Mouse (Mus musculus): ENCODE measurements around the gene Rdh16f1.
"Not testable (repeated sequence)": the region's sequence is repeated elsewhere in the genome, so short reads cannot be mapped to it uniquely, and the experiment has no call there.

Rdh16f1 gene

GRCm38 (mm10) chr10:127748847-127749612 is 10.6 kb upstream of the Rdh16f1 start:
- no peak for DNase-seq (ENCODE audit: low spot score in 2 of 2)

GRCm38 (mm10) chr10:127750136-127750777 is 9.3 kb upstream of the Rdh16f1 start:
- DNase-seq (ENCODE audit: low spot score in 2 of 2): no peak

- no peak for DNase-seq (ENCODE audit: low spot score in 2 of 2)
Measured at GRCm38 (mm10) chr10:127751548-127751947, 8.0 kb upstream of the Rdh16f1 start, which contains the start of gene Gpr182. Gene Gpr182 (minus strand): TSS chr10:127751732.

- DNase-seq (ENCODE audit: low spot score in 2 of 2): no peak
Measured at GRCm38 (mm10) chr10:127754566-127755166, 4.9 kb upstream of the Rdh16f1 start.

- no peak for DNase-seq (ENCODE audit: low spot score in 2 of 2)
Measured at GRCm38 (mm10) chr10:127755246-127755645, 4.3 kb upstream of the Rdh16f1 start.

- no peak for DNase-seq (ENCODE audit: low spot score in 2 of 2)
Measured at GRCm38 (mm10) chr10:127755770-127756468, 3.7 kb upstream of the Rdh16f1 start.

GRCm38 (mm10) chr10:127762926-127763325 is 3.3 kb downstream of the Rdh16f1 start:
- DNase-seq (ENCODE audit: low spot score in 2 of 2): not testable (repeated sequence)

GRCm38 (mm10) chr10:127763914-127764680 is 4.5 kb downstream of the Rdh16f1 start:
- no peak for DNase-seq (ENCODE audit: low spot score in 2 of 2)

GRCm38 (mm10) chr10:127766564-127766963 is 7.0 kb downstream of the Rdh16f1 start:
- DNase-seq (ENCODE audit: low spot score in 2 of 2): no peak

- DNase-seq (ENCODE audit: low spot score in 2 of 2): no peak
Measured at GRCm38 (mm10) chr10:127776011-127776410, 16.4 kb downstream of the Rdh16f1 start, which contains the start of gene Rdh9. Gene Rdh9 (plus strand): TSS chr10:127776386.

- not testable (repeated sequence) for DNase-seq (ENCODE audit: low spot score in 2 of 2)
Measured at GRCm38 (mm10) chr10:127782321-127782720, 22.7 kb downstream of the Rdh16f1 start.

GRCm38 (mm10) chr10:127785411-127785810 is 25.8 kb downstream of the Rdh16f1 start:
- DNase-seq (ENCODE audit: low spot score in 2 of 2): not testable (repeated sequence)

GRCm38 (mm10) chr10:127799295-127799694 is 39.7 kb downstream of the Rdh16f1 start:
- DNase-seq (ENCODE audit: low spot score in 2 of 2): no peak

GRCm38 (mm10) chr10:127800891-127801290 is 41.3 kb downstream of the Rdh16f1 start, which contains the start of gene Rdh16:
Gene Rdh16 (plus strand): TSS chr10:127801152.
- no peak for DNase-seq (ENCODE audit: low spot score in 2 of 2)

- no peak for DNase-seq (ENCODE audit: low spot score in 2 of 2)
Measured at GRCm38 (mm10) chr10:127801612-127802011, 42.0 kb downstream of the Rdh16f1 start.

GRCm38 (mm10) chr10:127802236-127802635 is 42.6 kb downstream of the Rdh16f1 start:
- no peak for DNase-seq (ENCODE audit: low spot score in 2 of 2)

- no peak for DNase-seq (ENCODE audit: low spot score in 2 of 2)
Measured at GRCm38 (mm10) chr10:127804416-127804815, 44.8 kb downstream of the Rdh16f1 start.

- no peak for DNase-seq (ENCODE audit: low spot score in 2 of 2)
Measured at GRCm38 (mm10) chr10:127815888-127816287, 56.3 kb downstream of the Rdh16f1 start.

- not testable (repeated sequence) for DNase-seq (ENCODE audit: low spot score in 2 of 2)
Measured at GRCm38 (mm10) chr10:127817268-127817910, 57.8 kb downstream of the Rdh16f1 start.

GRCm38 (mm10) chr10:127821806-127822205 is 62.2 kb downstream of the Rdh16f1 start:
- not testable (repeated sequence) for DNase-seq (ENCODE audit: low spot score in 2 of 2)

Measured in frontal cortex, postnatal 10 days (tissue).